Mouse (Mus musculus) erythroblast, embryonic 14.5 days (primary cell): ENCODE data around the gene Calr4.

ENCODE experiments used
- GATA1 ChIP-seq: IDR thresholded peaks from 2 replicates; pipeline ENCODE4 v1.6.1; 2012; ENCODE audit warnings: low read length, inconsistent platforms, mixed read lengths
- TAL1 ChIP-seq: IDR thresholded peaks from 3 replicates; pipeline ENCODE4 v1.6.1; 2012; ENCODE audit warnings: low read length, inconsistent platforms, mixed read lengths

GRCm38 (mm10) chr4:109244506-109244905 is 10.2 kb downstream of the Calr4 start:
- TF ChIP-seq TAL1 (no peak), GATA1 (no peak)
